Mouse (Mus musculus): ENCODE results near the gene Mars. TPM values are rescaled to one million over a fixed set of nuclear protein-coding genes. Genes with fewer than 3 reads are reported as not detected.

Mars gene
- polyA plus RNA-seq, 1 experiment: 51.3 TPM

DNA sequence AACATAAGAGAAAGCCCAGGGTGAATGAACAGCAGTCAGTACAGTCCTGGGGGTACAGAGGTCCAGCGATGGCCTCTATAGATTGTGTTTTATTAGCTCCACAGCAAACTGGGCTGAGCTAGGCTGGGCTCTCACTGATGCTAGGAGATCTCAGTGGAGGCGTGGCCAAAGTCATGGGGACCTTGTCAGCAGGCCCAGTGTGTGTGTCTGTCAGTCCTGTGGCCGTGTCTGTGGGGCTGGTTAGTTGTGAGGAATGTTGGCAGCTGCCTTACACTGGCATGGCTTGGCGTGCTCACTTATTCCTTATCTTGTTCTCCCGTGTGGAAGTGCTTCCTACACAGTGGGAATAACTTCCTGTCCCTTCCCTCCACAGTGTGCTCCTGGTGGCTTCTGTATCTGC lies 43.2 kb downstream of the Mars start:
- Histone ChIP-seq H3K4me3 (ENCODE audit: insufficient read depth, low read depth, low read length) (peak overlapping the region; percentile 4; the same call in 1 of the 2 replicates), H3K4me1 (ENCODE audit: control insufficient read depth, insufficient read depth, insufficient read length, low read length) (peaks cover 7% of the 10 kb centered on the region), H3K27ac (replicated peaks; ENCODE audit: low read depth, low read length) (peak overlapping the region; percentile 10; the same call in 1 of the 2 replicates)

GRCm38 (mm10) chr10:127267318-127267717 lies 44.3 kb downstream of the Mars start:
- peaks cover 7% of the 10 kb centered on the region for H3K4me1 ChIP-seq (ENCODE audit: control insufficient read depth, insufficient read depth, insufficient read length, low read length)
- no peak overlapping the region for H3K27ac ChIP-seq (replicated peaks; ENCODE audit: low read depth, low read length)
- H3K4me3 ChIP-seq (ENCODE audit: insufficient read depth, low read depth, low read length): peak overlapping the region; percentile 86

DNA sequence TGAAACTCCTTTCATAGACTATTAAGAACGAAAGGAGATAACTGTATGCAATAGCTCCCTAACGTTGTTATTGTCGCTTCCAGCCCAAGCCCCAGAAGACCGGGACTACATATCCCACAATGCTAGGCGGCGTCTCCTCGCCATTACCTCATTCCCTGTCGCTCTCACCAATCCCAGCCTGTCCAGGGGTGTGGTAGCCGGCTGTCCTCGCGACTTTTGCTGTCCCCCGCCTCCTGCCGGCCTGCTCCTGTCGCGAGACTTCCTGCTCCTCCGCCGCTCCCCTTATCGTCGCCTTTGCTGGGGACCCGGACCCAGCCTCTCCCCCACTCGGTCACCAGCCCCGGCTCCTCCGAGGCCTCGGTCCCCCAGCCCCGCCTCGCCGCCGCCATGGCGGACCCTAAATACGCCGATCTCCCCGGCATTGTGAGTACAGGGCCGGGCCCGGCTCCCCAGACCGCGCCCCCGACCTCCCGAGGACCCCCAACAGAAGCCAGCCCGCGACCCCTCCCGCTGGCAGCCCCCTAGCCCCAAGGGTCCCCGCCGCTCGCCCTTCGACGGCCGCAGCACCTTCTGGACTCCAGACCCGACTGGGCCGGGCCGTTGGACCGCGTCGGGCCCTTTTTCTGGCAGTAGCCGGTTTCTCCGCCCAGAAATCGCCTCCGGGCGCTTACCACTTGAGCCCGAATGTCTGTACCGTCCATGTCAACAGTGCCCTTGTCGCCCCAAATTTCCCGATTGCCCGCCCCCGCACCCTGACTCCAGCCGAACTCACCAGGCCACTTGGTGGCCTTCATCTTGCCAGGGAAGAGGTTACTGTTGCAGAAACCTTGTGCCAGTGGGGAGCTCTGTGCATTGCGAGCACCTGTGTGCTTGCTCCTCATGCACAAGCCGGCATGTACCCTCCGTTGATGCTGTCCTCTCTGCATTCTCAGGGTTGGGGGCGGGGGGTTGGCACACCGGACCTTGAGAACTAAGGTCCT lies 45.2 kb downstream of the Mars start, which contains the start of gene Dctn2:
TSS of gene Dctn2 (plus strand) at position 257 of the 980 bp plus-strand sequence.
- peak within 1 kb of the TSS; percentile 86 for H3K4me3 ChIP-seq (ENCODE audit: insufficient read depth, low read depth, low read length)
- peak within 1 kb of the TSS; percentile 83 for H3K27ac ChIP-seq (replicated peaks; ENCODE audit: low read depth, low read length)

DNA sequence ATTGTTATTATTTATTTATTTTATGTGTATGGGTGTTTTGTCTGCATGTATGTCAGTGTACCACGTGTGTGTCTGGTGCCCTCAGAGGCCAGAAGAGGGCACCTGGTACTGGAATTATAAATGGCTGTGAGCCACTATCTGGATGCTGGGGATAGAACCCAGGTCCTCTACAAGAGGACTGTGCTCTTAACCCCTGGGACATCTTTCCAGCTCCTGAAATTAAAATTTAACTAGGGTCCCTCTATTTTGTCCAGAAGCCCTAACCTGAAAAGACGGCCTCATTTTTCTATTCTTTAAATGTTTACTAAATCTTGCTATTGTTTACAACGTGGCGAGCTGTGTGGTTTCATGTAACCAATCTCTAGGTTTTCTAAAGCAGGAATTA lies 45.9 kb downstream of the Mars start:
- Histone ChIP-seq H3K4me1 (ENCODE audit: control insufficient read depth, insufficient read depth, insufficient read length, low read length) (peaks cover 7% of the 10 kb centered on the region), H3K4me3 (ENCODE audit: insufficient read depth, low read depth, low read length) (no peak overlapping the region), H3K27ac (replicated peaks; ENCODE audit: low read depth, low read length) (no peak overlapping the region)

More for the DNA sequence above, 45.2 kb downstream of the Mars start, which contains the start of gene Dctn2:
- peaks cover 7% of the 10 kb centered on the region for H3K4me1 ChIP-seq (ENCODE audit: control insufficient read depth, insufficient read depth, insufficient read length, low read length)

GRCm38 (mm10) chr10:127264971-127265370 lies 46.6 kb downstream of the Mars start:
- Histone ChIP-seq H3K27ac (replicated peaks; ENCODE audit: low read depth, low read length) (no peak overlapping the region), H3K4me3 (ENCODE audit: insufficient read depth, low read depth, low read length) (no peak overlapping the region), H3K4me1 (ENCODE audit: control insufficient read depth, insufficient read depth, insufficient read length, low read length) (peaks cover 7% of the 10 kb centered on the region)

DNA sequence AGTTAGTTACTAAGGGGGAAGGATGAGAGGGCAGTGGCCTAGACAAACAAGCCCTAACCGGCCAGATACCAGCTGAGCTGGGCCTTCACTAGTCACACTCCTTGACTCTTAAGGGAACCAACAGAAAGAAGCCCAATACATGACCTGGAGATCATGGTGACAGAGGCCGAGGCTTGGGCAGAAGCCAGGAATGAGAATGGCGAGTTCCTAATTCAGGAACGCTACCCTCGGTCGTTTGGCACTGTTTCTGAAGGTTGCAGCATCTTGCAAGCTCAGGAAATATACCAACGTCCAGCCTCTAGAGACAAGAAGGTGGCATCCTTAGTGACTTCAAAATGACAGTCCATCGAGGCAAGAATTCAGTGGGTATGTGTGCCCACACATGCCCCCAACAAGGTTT lies 47.2 kb downstream of the Mars start:
- peaks cover 7% of the 10 kb centered on the region for H3K4me1 ChIP-seq (ENCODE audit: control insufficient read depth, insufficient read depth, insufficient read length, low read length)
- H3K27ac ChIP-seq (replicated peaks; ENCODE audit: low read depth, low read length): no peak overlapping the region

GRCm38 (mm10) chr10:127263631-127264030 lies 48.0 kb downstream of the Mars start:
- Histone ChIP-seq H3K4me1 (ENCODE audit: control insufficient read depth, insufficient read depth, insufficient read length, low read length) (peaks cover 4% of the 10 kb centered on the region), H3K4me3 (ENCODE audit: insufficient read depth, low read depth, low read length) (no peak overlapping the region)

More for the DNA sequence above, 47.2 kb downstream of the Mars start:
- no peak overlapping the region for H3K4me3 ChIP-seq (ENCODE audit: insufficient read depth, low read depth, low read length)

DNA sequence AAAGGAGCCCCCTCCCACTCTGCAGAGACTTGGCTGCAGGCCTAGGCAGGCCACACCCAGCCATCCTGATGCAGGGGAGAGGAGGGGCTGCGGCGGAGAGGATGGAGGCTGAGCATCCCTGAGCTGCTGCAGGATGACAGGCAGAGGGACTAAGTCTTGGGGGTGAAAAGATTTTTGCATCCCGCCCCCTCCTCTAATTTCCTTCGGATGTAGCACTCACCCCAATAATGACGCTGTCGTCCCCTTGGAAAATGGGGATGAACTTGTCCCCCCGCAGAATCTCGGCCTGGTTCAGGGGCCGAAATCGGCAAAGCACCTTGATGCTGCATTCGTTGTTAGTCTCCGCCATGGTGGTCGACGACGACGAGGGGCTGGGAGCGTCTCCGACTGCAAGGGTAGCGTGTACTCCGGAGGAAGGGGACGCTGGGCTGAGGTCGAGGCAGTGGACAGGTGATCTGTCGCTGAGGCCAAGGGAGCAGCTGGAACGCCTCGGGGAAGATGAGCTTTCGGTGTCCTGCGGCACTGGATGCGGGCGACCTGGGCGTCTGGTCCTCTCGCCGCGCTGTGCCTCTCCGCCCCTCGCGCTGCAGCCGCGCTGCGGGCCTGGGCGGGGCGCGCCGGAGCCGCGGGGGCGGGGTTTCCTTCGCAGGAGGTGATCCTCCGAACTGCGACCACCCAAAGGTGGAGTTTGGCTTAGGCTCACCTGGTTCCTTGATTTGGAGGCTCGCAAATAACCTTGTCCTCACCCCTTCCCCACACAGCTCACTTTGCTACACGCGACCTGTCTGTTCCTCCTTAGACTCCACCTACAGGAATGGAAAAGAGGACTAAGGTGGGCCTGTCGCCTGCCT lies 48.8 kb downstream of the Mars start, which contains the start of gene Kif5a:
TSS of gene Kif5a (minus strand) at position 801 of the 851 bp plus-strand sequence.
- peak within 1 kb of the TSS; percentile 63 for H3K4me3 ChIP-seq (ENCODE audit: insufficient read depth, low read depth, low read length)

More at GRCm38 (mm10) chr10:127263631-127264030, 48.0 kb downstream of the Mars start:
- H3K27ac ChIP-seq (replicated peaks; ENCODE audit: low read depth, low read length): no peak overlapping the region

GRCm38 (mm10) chr10:127261706-127262547 lies 49.7 kb downstream of the Mars start:
- 0 out of 2 replicates have a peak overlapping the region, but pooled peaks have one; percentile 63 for H3K4me3 ChIP-seq (ENCODE audit: insufficient read depth, low read depth, low read length)
- no peak overlapping the region for H3K27ac ChIP-seq (replicated peaks; ENCODE audit: low read depth, low read length)

More for the DNA sequence above, 48.8 kb downstream of the Mars start, which contains the start of gene Kif5a:
- Histone ChIP-seq H3K4me1 (ENCODE audit: control insufficient read depth, insufficient read depth, insufficient read length, low read length) (peaks cover 4% of the 10 kb centered on the region), H3K27ac (replicated peaks; ENCODE audit: low read depth, low read length) (no peak within 1 kb of the TSS)

GRCm38 (mm10) chr10:127258489-127258888 lies 53.1 kb downstream of the Mars start:
- Histone ChIP-seq H3K27ac (replicated peaks; ENCODE audit: low read depth, low read length) (no peak overlapping the region), H3K4me1 (ENCODE audit: control insufficient read depth, insufficient read depth, insufficient read length, low read length) (no peaks in the 10 kb centered on the region), H3K4me3 (ENCODE audit: insufficient read depth, low read depth, low read length) (no peak overlapping the region)

More at GRCm38 (mm10) chr10:127261706-127262547, 49.7 kb downstream of the Mars start:
- no peaks in the 10 kb centered on the region; the same call in 1 of the 2 replicates for H3K4me1 ChIP-seq (ENCODE audit: control insufficient read depth, insufficient read depth, insufficient read length, low read length)

DNA sequence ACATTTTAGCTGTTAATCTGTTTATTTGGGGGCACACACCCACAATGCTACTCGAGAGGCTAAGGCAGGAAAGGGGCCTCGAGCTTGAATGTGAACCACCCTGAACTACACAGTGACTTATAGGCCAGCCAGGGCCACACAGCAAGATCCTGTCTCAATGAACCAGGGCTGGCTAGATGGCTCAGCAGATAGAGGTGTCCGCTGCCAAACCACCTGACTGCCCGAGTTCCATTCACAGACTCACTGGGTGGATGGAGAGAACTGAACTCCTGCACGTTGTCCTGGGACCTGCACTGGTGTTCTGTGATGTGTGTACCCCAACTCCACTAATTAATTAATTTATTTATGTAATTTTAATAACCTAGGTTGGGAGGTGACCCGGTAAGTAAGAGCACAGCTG lies 53.8 kb downstream of the Mars start:
- Histone ChIP-seq H3K4me3 (ENCODE audit: insufficient read depth, low read depth, low read length) (no peak overlapping the region), H3K27ac (replicated peaks; ENCODE audit: low read depth, low read length) (no peak overlapping the region), H3K4me1 (ENCODE audit: control insufficient read depth, insufficient read depth, insufficient read length, low read length) (no peaks in the 10 kb centered on the region)

- Histone ChIP-seq H3K27ac (replicated peaks; ENCODE audit: low read depth, low read length) (no peak overlapping the region), H3K4me1 (ENCODE audit: control insufficient read depth, insufficient read depth, insufficient read length, low read length) (no peaks in the 10 kb centered on the region), H3K4me3 (ENCODE audit: insufficient read depth, low read depth, low read length) (no peak overlapping the region)
These were observed 55.8 kb downstream of the Mars start for GRCm38 (mm10) chr10:127255625-127256345.

GRCm38 (mm10) chr10:127250810-127251209 lies 60.8 kb downstream of the Mars start:
- no peak overlapping the region for H3K4me3 ChIP-seq (ENCODE audit: insufficient read depth, low read depth, low read length)
- no peak overlapping the region for H3K27ac ChIP-seq (replicated peaks; ENCODE audit: low read depth, low read length)
- no peaks in the 10 kb centered on the region for H3K4me1 ChIP-seq (ENCODE audit: control insufficient read depth, insufficient read depth, insufficient read length, low read length)

All from brown adipose tissue, adult 24 weeks (tissue).